Mouse (Mus musculus): ENCODE data around the gene Apod.

Apod gene

DNA sequence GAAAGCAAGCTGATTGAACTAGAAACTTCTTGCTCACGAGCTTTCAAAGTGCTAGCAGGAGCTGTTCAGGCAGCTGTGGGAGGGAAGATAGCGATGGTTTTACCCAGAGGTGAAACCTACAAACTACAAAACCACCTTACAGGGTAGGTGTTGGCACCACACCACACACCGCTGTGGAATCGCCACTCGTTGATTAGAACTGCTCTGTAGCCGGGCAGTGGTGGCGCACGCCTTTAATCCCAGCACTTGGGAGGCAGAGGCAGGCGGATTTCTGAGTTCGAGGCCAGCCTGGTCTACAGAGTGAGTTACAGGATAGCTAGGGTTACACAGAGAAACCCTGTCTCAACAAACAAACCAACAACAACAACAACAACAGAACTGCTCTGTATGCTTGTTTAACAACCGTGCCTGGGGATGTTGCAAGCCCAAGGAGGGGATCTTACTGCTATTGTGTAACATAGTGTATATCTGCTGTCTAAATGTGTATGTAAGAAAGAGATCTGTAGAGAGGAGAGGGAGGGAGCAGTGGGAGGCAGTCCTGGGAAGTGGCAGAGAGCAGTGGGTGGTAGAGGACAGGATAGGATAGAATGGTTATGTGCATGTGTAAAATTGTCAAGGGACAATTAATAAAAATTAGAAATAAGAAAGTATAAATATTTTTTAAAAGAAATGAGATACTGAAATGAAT lies 27.7 kb downstream of the Apod start:
- DNase-seq (ENCODE audit: low read depth, low spot score): no peak

DNA sequence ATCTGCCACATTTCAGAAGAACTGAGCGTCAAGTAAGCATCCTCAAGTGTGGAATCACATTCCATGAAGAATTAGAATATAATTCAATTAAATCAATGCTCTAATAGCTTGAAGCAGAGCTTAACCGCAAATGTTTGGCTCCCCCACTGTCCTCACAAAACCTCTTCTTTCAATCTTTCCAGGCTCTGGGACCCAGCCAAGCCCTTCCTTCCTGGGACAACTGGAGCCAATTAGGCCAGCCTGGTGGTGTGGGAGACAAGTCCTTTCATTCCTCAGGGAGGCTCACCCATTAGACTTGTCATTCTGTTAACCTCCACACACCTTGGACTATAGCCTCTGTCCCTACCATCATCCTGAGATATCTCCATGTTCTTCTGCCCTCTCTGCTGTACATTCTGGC lies 32.6 kb downstream of the Apod start:
- DNase-seq (ENCODE audit: low read depth, low spot score): no peak

DNA sequence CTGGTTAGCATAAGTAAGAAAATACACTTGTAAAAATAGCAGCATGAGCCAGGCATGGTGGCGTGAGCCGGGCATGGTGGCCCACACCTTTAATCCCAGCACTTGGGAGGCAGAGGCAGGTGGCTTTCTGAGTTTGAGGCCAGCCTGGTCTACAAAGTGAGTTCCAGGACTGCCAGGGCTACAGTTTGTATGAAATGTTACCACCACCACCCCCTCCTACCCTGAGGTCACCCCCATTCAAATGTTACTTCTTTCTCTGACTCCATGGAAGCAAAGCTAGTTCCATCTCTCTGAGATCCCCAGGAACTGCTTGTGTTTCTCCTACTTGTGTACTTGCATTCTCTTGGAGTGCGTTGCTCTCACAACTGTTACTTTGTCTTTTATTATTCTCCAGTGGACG lies 34.4 kb downstream of the Apod start:
- no peak for DNase-seq (ENCODE audit: low read depth, low spot score)

DNA sequence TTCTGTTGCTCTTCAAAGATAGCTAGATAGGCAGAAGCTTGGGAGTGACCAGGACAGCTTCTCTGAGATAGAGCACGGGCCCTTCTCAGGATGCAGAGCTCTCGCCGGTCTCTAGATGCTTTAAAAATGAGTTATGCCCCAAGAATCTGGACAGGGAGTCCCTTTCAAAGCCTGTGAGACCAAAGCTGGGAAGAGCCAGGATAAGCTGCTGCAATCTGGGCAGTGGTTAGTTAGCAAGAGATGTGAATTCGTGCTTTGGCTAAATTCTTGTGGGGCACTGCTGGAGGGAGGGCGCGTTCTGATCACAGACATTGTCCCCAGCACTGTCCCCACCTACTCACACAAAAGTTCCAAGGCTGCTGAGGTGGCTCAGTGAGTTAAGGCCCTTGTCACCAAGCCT lies 36.0 kb downstream of the Apod start:
- DNase-seq (ENCODE audit: low read depth, low spot score): no peak

DNA sequence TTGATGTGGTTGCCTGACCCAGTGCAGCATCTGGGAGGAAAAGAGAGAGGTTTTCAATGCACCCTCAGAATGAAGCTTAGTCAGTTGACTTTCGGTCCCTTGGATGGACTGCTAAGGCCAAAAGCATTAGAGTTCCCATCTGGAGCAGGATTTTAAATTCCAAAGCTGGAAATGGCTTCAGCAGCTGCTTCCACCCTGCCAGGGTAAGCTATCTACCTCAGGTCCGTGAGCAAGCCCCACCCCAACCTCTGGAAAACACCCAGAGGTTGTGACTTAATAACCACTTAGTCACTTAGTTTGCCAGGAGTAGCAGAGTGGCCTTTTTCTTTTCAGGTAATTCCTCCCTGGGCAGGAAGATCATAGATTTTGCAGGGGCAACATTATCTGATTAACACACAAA lies 36.5 kb downstream of the Apod start:
- no peak for DNase-seq (ENCODE audit: low read depth, low spot score)

DNA sequence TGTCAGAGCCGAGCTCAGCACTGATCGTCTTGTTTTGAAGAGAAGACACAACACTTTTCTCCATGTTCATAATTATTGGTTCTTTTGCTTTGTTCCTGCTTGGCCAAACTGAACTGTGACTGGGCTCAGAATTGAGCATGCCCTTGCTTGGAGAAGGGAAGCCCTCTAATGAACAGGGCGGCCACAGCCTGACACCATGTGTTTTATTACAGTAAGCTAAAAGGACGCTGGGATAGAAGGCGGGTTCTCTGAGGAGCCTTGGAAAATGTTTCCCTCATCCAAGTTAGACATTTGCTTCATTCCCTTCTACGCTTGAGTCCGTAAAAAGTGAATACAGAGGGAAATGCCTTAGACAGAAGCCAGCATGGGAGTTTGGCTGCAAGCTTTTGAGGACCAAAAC lies 37.6 kb downstream of the Apod start:
- DNase-seq (ENCODE audit: low read depth, low spot score): no peak

DNA sequence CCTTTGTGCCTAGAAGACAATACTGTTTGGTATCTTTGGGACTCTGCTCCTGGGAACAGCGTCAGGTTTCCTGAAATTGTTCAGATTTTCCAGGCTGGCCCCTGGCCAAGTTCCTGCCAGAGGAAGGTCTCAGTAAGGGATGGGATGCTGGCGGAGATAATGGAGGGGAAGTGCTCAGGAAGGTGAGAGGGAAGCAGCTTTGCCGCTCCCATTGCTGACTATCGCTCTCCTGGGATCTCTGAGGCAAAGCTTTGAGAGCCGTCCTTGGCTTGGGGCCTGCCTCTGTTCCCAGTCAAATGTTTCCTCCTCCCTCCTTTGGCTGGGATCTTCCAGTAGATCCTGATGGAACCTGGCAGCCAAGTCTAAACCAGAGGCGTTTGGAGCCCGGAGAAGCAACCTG lies 38.1 kb downstream of the Apod start:
- DNase-seq (ENCODE audit: low read depth, low spot score): no peak

DNA sequence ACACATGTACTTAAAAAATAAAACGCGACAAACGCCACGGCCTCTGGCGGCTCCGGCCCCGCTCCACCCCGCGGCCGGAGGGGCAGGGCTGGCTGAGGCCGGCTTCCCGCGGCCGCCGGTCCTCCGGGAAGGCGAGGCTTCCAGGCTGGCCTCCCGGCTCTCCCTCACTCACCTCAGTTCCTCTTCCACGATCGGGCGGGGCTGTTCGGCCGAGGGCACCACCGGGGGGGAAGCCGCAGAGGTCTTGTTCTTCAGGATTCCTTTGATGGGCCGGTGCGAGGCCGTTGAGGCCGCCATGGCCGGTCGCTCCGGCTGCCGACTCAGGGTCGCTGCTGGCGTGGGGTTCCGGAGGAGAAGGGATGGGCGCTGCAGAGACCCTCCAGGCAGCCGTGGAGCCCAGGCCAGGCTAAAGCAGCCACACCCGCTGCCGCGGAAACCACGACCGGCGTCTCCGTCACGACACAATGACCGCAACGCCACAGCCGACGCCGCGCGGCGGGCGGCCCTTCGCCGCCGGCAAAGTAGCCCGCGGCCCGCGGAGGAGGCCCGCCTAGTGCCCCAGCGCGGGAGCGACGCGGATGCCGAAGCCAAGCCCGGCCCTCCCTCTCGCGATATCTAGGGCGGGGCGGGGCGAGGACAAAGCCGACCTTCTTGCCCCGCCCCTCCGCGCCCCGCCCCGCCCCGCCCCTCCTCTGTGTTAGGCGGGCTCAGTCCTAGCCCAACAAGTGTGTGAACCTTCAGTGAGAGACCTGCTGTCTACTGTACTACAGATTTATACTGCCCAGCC lies 39.7 kb downstream of the Apod start, which contains the start of gene Ppp1r2:
TSS of gene Ppp1r2 (minus strand) at position 604 of the 787 bp plus-strand sequence.
- peak; percentile 92 for DNase-seq (ENCODE audit: low read depth, low spot score)

DNA sequence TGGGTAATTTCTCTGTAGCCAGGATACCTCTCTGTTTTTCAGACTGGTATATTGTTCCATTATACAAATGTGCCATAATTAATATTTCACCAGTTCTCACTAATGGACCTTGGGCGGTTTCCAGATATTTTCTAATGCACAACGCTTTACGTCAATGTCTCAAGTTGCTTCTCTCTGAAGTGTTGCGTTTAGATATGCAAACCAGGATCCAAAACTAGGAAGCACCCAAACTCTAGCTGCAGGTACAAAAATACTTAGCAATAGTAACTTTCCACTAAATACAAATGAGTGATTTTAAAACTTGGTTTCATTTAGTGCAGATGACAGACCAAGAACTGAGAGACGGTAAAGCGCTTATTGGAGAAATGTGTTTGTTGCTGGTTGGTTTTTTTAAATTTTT lies 40.5 kb downstream of the Apod start:
- DNase-seq (ENCODE audit: low read depth, low spot score): peak; percentile 58

DNA sequence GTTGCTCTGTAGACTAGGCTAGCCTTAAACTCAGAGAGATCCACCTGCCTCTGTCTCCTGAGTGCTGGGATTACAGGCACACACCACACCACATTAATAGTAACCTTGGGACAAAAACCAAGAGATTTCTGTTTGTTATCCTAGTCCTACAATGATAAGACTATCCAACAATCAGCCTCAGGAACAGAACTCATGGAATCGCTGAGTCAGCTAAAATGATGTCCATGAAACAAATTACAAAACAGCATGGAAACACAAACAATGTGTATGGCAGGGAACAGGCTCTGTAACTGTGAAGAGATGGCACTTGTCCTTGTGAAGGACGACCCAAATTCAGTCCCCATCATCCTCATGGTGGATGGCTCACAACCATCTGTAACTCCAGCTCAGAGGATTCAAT lies 47.9 kb downstream of the Apod start:
- DNase-seq (ENCODE audit: low read depth, low spot score): no peak

DNA sequence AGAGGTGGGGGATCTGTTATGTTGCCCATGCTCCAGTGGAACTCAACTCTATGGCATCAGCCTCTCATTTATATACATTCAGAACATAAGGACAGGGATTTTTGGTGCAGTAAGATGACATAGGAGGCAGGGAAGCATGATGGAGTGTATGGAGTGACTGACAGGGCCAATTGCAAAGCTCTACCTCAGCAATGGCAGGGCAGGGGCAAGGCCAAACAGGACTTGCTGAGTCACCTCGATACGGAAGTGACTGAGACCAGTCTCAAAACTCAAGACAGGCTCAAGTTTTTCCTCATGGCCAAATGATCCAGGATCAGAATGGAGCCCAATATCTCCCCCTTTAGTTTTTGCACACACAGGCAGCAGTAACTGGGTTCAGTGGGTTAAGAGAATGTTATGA lies 58.5 kb downstream of the Apod start:
- DNase-seq (ENCODE audit: low read depth, low spot score): no peak

DNA sequence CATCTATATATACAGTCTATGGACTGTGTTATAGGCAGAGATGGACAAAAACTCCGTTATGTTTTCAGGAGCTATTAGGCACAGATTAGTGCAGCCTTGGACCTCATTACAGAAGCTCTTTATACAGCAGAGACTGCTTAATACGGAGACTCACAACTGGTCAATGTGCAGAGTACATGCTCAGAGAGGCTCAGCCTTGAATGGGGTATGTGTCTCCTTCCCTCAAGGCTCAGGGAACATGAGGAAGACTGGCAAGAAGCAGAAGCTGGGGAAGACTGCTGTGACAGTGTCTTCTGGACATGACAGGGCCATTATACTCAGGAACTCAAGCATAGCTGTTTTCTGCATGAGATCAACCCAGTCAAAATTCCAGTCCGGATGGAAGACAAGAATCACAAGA lies 58.9 kb downstream of the Apod start:
- no peak for DNase-seq (ENCODE audit: low read depth, low spot score)

DNA sequence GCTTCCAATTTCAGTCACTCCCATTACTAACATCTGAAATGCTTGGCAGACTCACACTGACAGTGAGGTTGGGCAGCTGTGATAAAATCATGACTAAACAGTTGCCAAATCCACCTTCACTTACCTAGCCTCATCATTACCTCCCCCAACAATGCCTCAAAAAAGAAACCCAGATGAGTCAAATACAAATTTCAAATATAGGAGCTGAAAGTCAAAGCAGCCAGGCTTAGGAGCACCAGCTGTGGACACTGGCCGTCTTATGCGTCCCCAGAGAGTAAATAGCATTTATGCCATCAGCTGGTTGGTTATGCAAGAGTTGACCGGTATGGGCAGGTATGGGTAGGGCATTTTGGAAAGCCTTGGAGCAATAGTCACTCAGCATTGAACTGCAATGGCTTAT lies 65.2 kb downstream of the Apod start:
- DNase-seq (ENCODE audit: low read depth, low spot score): peak; percentile 63

DNA sequence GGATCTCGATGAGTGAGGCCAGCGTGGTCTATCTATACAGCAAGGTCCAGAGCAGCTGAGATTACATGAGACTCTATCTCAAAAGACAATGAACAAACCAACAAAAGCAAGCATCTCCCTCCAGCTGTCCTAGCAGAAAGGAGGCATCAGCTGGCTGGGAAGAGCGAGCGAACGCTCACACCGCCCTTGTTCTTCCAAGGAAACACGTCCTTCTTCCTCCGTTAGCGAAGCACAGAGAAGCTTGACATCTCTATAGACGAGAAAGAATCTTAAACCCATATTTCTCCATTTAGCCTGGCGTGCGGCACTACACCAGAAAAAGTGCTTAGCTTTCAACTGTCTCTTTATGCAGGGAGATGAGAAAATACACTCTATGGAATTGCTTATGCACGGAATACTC lies 65.9 kb downstream of the Apod start:
- no peak for DNase-seq (ENCODE audit: low read depth, low spot score)

DNA sequence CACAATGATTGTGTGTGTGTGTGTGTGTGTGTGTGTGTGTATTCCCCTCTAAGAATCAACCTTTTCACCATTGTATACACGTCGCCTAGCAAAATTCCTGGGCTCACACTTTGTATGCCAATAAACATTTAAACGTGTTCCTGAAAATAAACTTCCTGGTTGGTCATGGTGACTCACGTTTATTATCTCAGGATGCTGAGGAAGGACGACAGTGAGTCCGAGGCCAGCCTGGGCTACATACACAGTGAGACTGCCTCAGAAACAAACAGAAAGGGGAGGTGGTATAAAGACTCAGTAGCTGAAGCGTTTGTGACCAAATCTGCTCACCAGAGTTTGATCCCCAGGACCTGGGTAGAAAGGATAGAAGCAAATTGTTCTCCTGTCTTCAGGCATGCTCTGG lies 67.2 kb downstream of the Apod start:
- no peak for DNase-seq (ENCODE audit: low read depth, low spot score)

Measured in A20 (cell line).